Mouse (Mus musculus) NIH3T3 (cell line): ENCODE results near the gene Tbx18.

Experiments used
- DNase-seq: peaks from one replicate; pipeline ENCODE4 v3.0.0-alpha.2; 2012; ENCODE audit warnings: low read depth

Gene Tbx18

GRCm38 (mm10) chr9:87730961-87731535, at the start of gene Tbx18:
Gene Tbx18, minus strand, starts transcription at chr9:87731260.
- DNase-seq: peak; percentile 95

GRCm38 (mm10) chr9:87773951-87774350, 42.9 kb upstream of the Tbx18 start:
- no peak for DNase-seq

GRCm38 (mm10) chr9:87755621-87756020, 24.6 kb upstream of the Tbx18 start:
- DNase-seq: no peak

DNA sequence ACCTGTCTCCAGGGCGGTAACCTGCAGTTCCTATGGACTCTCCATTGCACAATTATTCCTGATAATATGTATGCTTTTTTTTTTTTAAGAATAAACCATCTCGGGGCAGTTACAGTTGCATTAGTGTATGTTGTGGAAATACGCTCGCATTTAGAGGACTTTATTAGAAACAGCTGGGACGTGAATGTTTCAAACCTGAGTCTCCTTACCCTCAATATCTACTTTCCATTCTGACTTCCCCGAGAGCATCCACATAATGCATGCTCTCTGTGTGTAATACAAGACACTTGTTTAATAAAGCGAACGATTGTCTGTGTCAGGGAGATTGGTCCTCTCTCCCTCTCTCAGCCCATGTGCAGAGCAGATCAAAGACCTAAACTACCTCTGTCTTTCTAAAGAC, 10.5 kb upstream of the Tbx18 start:
- no peak for DNase-seq

DNA sequence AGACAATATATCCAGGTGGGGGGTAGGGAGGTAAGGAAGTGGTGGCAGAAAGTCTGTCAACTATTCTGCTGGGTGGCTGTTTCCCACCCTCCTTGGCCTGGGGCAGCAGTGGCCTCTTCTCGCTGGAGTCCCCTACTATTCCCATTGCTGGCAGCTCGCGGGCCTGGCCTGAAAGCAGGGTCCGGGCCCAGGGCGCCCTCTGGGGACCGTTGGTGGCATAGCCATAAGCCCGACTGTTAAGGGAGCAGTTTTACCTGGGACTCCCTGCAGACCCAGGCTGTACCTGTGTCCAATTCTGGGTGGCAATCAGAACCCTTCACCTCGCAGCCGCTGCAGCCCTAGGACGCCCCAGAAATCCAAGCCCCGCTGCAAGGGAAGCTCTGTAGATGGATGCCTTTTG, 9.6 kb upstream of the Tbx18 start:
- no peak for DNase-seq

GRCm38 (mm10) chr9:87740241-87740645, 9.2 kb upstream of the Tbx18 start:
- DNase-seq: no peak

GRCm38 (mm10) chr9:87739543-87740161, 8.6 kb upstream of the Tbx18 start:
- DNase-seq: no peak

DNA sequence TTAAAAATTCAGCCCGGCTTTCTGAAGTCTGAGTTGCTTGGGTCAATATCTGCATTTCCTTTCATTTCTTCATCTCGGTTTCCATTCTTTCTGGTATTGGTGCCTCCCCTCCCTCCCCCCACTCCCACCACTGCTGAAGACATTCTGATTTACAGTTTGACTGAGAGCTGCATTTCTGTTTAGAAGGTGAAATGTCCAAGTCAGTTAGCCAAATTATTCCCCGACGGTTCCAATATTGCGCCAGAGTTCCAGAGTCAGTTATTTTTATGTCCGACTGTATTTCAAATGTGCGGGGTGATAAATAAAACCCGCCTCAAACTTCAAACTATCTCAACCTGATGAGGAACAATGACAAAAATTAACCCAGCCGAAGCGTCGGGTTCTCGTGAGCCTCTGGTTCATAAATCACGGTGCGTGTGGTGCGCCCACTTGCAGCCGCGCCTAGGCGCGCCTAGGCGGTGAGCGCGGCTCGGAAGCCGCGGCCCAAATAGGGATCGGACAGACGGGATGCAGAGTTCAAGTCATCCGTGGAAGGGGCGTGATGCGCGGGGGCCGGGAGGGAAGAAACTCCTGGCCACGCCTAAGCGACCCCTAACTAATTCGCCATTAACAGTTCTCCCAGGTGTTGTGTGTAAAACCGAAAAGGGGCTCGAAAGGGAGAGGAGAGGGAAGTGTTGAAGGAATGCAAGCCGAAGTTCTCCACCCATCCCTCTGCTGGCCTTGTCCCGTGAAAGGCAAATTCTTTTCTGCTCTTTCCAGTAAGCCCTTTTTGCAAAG, 7.9 kb upstream of the Tbx18 start:
- no peak for DNase-seq

GRCm38 (mm10) chr9:87738123-87738522, 7.1 kb upstream of the Tbx18 start:
- no peak for DNase-seq

GRCm38 (mm10) chr9:87737271-87737670, 6.2 kb upstream of the Tbx18 start:
- no peak for DNase-seq

DNA sequence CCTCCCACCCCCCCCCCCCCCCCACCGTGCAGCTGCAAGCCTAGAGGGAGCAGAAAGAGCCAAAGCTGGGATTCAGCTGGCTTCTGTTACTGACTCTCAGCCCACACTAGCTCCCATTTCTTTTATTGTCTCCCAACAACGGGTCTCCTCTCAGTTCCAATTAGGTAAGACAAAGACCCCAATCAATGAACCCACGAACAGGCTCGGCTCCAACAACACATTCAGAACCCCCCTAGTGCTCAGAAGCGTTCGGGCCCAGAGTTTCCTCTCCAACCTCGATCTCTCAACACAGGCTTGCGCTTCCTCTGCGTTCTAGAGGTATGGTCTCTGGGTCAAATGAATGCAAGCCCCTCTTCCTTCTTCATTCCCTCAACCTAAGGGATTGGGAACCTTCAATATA, 4.0 kb upstream of the Tbx18 start:
- DNase-seq: no peak

GRCm38 (mm10) chr9:87734631-87735030, 3.6 kb upstream of the Tbx18 start:
- no peak for DNase-seq

GRCm38 (mm10) chr9:87733732-87734131, 2.7 kb upstream of the Tbx18 start:
- DNase-seq: no peak

DNA sequence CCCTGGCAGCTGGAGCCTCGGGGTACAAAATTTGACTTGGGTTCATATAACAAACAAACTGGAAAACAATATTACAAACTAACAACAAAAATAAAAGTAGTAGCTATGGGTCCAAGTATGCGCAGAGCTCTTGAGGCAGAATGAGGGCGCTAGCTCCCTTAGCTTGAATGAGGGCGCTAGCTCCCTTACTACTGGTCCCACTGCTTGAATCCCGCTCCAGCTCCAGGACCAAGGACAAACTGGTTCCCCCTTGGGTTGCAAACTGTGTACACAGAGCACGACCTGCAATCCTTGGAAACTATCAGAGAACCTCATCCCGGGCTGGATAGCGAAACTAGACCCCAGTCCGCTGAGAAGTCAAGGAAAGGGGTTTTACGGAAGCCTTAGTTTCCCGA, 2.2 kb upstream of the Tbx18 start:
- DNase-seq: no peak

DNA sequence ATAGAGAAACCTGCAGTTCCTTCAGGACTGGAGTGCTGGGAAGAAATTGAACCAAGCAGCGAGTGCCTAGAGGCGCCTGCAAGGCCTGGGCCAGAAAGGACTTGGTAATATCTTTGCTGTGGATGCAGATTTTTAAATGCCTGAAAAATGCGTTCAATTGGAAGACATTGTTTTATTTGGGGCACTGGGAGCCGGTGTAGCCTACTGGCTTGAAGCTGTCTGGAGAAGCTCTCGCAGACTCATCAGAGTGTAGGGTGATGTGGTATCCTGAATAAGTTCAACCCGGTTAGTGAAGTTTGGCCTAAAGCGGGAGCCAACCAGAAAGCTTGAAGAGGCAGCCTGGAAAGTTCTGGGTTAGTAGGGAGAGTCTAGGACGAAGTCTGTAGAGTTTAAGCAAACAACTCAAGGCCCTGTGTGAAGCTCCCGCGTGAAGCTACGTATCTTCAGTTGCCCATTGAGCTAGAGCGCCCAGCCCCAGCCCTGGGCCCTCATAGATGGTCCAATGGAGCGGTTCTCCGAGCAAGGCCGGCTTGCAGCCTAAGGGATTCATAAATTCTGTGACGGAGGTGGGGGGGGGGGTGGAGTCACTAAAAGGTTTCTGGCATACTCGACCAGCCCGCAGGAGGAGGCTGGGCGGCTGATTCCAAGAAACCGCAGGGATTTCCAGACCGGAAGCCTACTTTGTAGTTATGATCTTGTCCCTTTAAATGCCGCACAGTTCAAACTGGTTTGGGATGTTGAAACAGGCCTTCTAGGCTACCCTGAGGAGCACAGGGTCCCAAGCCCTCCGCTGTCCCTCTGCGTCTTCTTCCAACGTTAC, 1.6 kb upstream of the Tbx18 start:
- DNase-seq: no peak

DNA sequence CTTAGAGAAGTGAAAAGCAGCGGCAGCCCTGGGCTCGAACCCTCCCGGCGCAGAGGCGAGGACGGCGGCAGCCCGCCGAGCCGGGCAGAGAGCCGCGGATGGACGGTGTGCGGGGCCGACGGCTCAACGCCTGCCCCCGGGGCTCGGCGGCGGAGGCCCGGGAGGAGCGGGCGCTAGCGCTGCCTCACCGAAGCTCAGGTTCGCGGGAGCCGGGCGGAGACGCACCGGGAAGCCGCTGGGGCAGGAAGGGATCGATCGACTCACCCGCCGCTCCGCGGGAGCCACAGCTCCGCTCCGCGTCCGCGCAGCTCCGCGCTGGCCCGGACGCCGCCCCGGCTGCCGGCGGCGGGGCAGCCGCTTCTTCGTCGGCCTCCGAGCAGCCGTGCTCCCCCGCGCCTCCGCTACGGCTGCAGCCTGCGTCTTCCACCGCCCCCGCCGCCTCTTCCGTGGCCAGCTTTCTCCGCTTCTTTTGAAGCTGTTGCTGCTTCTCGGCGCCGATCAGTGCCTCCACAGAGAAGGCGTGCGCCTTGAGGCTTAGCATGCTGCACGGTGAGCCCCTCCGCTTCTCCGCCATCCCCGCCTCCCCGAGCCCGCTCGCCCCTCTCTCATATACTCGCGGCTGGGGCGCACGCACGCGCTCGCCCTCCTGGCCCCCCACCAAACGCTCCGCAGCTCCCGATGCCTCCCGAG, 644 bp downstream of the Tbx18 start:
- DNase-seq: peak; percentile 63

DNA sequence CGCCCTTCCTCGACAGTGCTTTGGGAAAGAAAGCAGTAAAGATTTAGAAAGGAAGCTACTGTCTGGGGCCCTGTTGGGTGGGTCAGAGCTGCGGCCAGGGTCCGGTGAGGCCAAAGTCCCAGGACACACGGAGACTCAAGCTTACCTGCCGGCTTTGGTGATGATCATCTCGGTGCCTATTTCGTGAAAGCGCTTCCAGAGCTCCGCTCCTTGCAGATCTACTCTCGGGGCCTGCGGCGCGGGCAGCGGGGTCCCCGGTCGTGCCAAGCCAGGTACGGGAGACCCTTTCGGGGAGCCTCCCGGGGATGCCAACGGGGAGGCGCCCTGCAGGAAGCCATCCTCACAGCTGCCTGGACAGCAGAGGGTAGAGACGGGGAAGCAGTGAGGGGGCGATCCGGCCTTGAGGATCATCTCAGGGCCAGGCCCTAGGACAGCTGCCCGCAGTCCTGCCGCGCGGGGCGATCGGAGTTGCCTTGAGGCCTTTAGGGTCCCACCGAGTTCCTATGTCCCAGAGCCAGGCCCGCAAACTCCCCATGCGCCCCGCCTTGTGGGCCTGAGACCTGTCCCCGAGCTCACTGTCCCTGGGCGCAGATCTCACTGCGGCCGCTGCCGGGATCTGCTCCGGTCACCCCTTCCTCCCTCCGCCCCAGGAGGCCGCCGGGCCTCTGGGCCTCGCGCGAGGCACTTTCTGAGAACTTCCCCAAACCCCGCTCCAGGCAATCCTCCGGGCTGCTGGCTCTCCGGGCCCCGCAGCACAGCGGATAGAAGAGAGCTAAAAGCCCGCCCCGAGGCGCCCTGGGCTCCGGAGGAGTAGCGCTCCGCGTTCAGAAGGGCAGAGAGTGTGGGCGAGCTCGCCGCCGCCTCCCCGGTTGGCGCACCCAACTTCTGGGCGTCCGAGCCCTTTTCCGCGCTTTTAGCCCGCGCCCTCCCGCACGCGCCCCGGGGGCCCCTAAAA, 1.5 kb downstream of the Tbx18 start:
- peak; percentile 67 for DNase-seq

DNA sequence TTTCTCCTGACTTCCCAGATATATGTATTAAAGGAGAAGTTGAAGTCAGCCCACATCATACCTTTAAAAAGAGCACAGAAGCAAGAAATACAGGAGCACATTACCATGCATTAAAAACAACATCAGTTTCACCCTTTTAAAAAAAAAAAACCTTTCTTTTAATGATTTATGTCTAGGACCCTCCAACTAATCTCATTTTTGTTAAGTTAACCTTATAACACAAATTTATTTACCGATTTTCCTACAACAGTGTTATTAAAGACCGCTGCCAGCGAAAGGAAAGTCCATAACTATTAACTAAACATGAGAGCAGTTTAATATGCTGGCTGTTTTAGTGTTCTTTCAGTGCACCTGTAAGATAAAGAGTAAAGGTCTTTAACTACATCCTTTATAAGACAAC, 3.0 kb downstream of the Tbx18 start:
- no peak for DNase-seq

DNA sequence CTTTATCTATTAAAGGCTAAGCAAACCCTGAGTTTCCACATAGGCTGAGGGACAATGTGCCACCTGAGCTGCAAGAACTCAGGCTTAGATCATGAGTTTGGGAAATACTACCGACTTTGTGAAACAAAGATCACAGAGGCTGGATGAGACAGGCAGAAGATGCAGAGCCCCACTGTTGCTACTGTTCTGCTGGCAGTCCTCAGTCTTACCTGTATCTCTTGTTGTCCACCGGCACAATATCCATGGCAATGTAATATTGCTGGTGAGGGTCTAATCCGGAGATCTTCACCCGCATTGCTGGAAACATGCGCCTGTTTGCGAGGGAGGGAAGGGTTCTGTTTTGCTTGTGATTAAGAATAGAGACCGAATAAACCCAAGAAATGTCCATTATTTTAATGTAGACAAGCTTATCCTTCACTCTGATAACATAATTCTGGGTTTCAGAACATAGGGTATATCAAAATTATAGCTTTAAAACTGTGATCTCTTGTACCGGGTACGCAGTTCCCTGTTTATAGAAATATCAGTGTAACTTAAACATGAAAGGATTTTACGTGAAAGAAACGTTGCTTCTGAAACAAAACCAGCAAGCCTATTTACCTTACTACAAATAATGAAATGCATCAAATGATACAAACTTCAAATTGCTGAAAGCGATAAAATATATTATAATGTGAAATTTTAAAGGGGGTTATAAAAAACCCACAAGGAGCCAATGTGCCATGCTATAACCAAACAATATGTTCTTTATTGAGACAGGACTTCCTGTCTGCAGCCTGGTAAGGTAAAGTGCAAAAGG, 3.7 kb downstream of the Tbx18 start:
- DNase-seq: no peak

DNA sequence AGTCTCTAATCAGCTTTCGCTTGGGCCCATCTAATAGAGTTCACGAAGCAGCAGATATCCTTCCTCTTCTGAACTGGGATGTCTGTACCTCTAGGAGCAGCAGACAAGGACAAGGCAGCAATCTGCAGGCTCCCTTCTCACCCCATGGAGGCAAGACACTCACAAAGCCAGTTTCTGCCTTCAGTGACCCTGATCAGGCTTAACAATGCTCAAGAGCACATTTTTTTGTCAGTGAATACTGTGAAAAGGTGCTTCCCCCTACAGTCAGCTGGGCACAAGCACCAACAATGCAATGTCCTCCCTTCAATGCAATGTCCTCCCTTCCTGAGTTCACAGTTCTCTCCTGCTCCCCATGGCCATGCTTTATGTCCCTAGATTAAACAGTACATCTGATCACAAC, 9.3 kb downstream of the Tbx18 start:
- no peak for DNase-seq
